Mouse (Mus musculus): ENCODE measurements around the gene Arid3a. TPM values are rescaled to one million over a fixed set of nuclear protein-coding genes. Genes with fewer than 3 reads are reported as not detected.

Arid3a gene
- polyA plus RNA-seq, 1 experiment from 2014 or later: 5.3 TPM

DNA sequence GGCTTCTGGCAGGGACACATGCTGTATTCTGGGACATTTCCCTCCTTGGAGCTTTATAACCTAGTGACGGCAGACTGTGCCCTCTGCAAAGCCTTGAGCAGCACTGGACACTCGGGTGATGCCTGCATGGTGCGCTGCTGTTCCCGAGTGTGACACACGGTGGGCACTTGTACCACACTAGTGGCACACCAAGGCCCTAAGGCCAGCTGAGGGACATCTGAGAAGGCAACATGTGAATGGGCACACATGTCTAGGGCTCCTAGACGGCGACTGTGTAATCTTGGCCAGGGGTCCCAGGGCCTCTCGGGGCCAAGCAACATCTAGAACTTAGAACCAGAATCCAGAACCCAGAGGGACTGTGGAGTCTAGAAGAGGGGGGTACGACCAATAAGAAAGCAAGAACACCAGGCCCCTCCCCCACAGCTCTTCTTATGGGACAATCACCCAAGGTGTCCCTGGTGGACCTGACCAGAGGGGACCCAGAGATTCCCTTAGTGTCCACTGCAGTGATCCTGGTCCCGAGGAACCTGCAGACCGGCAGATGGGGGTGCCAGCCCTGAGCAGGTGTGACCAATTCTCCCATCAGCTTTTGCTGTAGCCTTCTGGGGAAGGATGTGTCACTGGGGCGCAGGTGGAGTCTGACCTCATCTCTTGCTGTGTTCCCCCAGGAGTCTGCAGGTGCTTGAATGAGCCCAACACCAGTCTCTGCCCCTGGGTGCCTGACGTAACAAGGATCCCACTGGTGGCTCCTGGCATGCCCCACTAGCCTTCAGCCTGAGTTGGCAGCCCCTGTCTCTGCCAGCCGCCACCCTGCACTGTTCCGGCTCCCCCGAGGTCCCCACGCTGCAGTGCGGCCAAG lies 3.4 kb downstream of the Arid3a start:
- ATAC-seq (ENCODE audit: insufficient number of reproducible peaks, insufficient read depth, low FRiP score, low TSS enrichment, low read depth): no peak
- Histone ChIP-seq H3K4me3 (peak overlapping the region; percentile 95; the same call in 1 of the 2 replicates), H3K9ac (peak overlapping the region; percentile 96), H3K4me1 (peaks cover 61% of the 10 kb centered on the region), H3K9me3 (no peaks in the 10 kb centered on the region), H3K4me2 (peak overlapping the region; percentile 89; the same call in 1 of the 2 replicates), H3K27me3 (no peaks in the 10 kb centered on the region), H3K27ac (no peak overlapping the region; the same call in 1 of the 2 replicates), H3K36me3 (peaks cover 43% of the 10 kb centered on the region)
- WGBS: 89% methylated on average over 18 of the region's 18 CpGs

DNA sequence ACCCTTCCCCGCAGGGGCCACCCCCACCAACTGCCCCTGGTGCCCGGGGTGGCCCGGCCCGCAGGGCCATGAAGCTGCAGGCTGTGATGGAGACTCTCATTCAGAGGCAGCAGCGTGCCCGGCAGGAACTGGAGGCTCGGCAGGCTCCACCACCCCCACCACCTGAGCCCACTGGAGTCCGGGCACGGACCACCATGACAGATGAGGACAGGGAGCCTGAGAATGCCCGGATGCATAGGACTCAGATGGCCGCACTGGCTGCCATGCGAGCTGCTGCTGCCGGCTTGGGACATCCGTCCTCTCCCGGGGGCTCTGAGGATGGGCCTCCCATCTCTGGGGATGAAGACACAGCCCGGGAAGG lies 4.0 kb downstream of the Arid3a start:
- Histone ChIP-seq H3K9me3 (no peaks in the 10 kb centered on the region), H3K4me2 (no peak overlapping the region), H3K4me3 (no peak overlapping the region), H3K27me3 (no peaks in the 10 kb centered on the region), H3K9ac (peak overlapping the region; percentile 16; the same call in 1 of the 2 replicates), H3K27ac (no peak overlapping the region), H3K4me1 (peaks cover 62% of the 10 kb centered on the region), H3K36me3 (peaks cover 46% of the 10 kb centered on the region)
- WGBS: 86% methylated on average over 16 of the region's 16 CpGs
- no peak for ATAC-seq (ENCODE audit: insufficient number of reproducible peaks, insufficient read depth, low FRiP score, low TSS enrichment, low read depth)

- no peak overlapping the region for H3K4me2 ChIP-seq
- H3K9ac ChIP-seq: peak overlapping the region; percentile 58; the same call in 1 of the 2 replicates
- no peak overlapping the region for H3K27ac ChIP-seq
- H3K27me3 ChIP-seq: no peaks in the 10 kb centered on the region
- H3K9me3 ChIP-seq: no peaks in the 10 kb centered on the region
- H3K36me3 ChIP-seq: peaks cover 46% of the 10 kb centered on the region
- no peak for ATAC-seq (ENCODE audit: insufficient number of reproducible peaks, insufficient read depth, low FRiP score, low TSS enrichment, low read depth)
- 82% methylated on average over 9 of the region's 9 CpGs for WGBS
- H3K4me1 ChIP-seq: peaks cover 63% of the 10 kb centered on the region
- no peak overlapping the region for H3K4me3 ChIP-seq
Observed at GRCm38 (mm10) chr10:79931797-79932196, 5.0 kb downstream of the Arid3a start.

DNA sequence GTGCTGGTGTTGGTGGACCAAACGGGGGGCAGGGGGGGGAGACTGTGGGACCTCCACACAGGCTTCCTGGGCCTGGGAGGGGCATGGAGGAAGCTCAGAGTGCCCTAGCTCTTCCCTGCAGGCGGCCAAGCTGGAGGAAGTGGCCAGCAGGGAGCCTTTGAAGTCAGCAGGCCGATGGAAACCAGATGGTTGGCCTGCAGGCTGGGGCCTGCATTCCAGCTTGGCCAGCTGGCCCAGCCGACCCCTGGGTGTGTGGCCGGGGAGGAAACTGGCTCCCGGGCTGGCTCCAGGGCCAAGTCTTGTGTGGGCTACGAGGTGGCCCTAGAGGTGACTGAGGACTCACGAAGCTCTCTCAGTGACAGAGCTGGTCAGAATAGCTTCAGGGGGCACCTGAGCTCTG lies 5.9 kb downstream of the Arid3a start:
- Histone ChIP-seq H3K36me3 (peaks cover 53% of the 10 kb centered on the region), H3K27me3 (no peaks in the 10 kb centered on the region), H3K4me3 (no peak overlapping the region), H3K9me3 (no peaks in the 10 kb centered on the region), H3K4me1 (peaks cover 70% of the 10 kb centered on the region), H3K27ac (peak overlapping the region; percentile 62), H3K9ac (peak overlapping the region; percentile 58; the same call in 1 of the 2 replicates), H3K4me2 (0 out of 2 replicates have a peak overlapping the region, but pooled peaks have one; percentile 18)
- 25% methylated on average over 8 of the region's 8 CpGs for whole genome bisulfite sequencing
- ATAC-seq (ENCODE audit: insufficient number of reproducible peaks, insufficient read depth, low FRiP score, low TSS enrichment, low read depth): no peak

DNA sequence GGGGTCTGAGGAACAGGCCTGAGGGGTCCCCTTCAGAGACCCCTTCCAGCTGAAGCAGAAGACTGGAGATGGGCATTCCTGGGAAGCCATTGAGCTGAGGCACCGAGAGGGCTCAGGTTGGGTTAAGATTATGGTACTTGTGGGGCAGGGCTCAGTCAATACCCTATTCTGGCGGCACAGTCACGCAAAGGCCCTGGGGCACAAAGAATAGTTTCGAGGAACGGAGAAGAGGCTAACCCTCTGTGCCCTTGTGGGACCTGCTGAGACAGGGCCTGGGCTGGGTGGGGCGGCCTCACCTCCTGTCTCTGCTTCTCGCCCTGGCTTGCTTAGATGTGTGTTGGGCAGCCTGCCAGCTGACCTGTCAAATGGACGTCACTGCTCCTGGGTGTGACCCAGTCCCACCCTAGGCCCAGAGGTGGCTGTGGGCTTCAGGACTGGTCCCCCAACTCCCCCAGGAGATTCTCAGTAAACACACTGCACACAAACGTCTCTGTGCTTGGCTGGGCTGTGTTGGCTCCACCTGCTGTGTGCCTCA lies 6.4 kb downstream of the Arid3a start:
- Histone ChIP-seq H3K4me1 (peaks cover 75% of the 10 kb centered on the region), H3K9ac (peak overlapping the region; percentile 58; the same call in 1 of the 2 replicates), H3K36me3 (peaks cover 58% of the 10 kb centered on the region), H3K9me3 (no peaks in the 10 kb centered on the region), H3K4me2 (0 out of 2 replicates have a peak overlapping the region, but pooled peaks have one; percentile 18), H3K27me3 (no peaks in the 10 kb centered on the region), H3K4me3 (no peak overlapping the region), H3K27ac (peak overlapping the region; percentile 62; the same call in 1 of the 2 replicates)
- 44% methylated on average over 9 of the region's 9 CpGs for WGBS
- no peak for ATAC-seq (ENCODE audit: insufficient number of reproducible peaks, insufficient read depth, low FRiP score, low TSS enrichment, low read depth)

GRCm38 (mm10) chr10:79933861-79934260 lies 7.0 kb downstream of the Arid3a start:
- no peaks in the 10 kb centered on the region for H3K27me3 ChIP-seq
- peaks cover 58% of the 10 kb centered on the region for H3K36me3 ChIP-seq
- no peak overlapping the region for H3K4me2 ChIP-seq
- no peaks in the 10 kb centered on the region for H3K9me3 ChIP-seq
- no peak for ATAC-seq (ENCODE audit: insufficient number of reproducible peaks, insufficient read depth, low FRiP score, low TSS enrichment, low read depth)
- H3K9ac ChIP-seq: no peak overlapping the region; the same call in 1 of the 2 replicates
- WGBS: 59% methylated on average over 6 of the region's 6 CpGs
- peak overlapping the region; percentile 49 for H3K27ac ChIP-seq
- H3K4me1 ChIP-seq: peaks cover 74% of the 10 kb centered on the region
- no peak overlapping the region for H3K4me3 ChIP-seq

DNA sequence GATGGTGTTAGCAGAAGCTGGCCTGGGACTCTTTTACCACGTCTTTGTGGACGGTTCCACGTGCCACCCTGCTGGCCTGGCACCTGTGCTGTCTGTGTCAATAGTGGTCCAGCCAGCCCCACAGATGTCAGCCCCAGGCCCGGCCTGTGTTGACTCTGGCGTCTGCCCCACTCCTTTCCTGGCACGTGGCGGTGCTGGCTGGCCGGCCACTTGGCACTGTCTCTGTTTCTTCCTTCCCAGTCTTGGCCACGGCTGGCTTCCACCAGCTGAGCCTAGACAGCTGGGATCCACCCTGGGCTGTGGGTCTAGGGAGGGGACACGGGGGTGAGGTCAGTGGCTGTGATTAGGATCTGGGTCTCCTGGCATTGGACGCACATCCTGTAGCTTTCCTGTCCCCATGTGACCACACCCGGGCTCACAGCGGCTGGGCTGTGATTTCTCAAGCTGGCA lies 7.5 kb downstream of the Arid3a start:
- 65% methylated on average over 13 of the region's 13 CpGs for WGBS
- Histone ChIP-seq H3K9ac (no peak overlapping the region), H3K27ac (peak overlapping the region; percentile 49)

GRCm38 (mm10) chr10:79934794-79935569 lies 8.1 kb downstream of the Arid3a start:
- Histone ChIP-seq H3K27me3 (no peaks in the 10 kb centered on the region), H3K4me1 (peaks cover 66% of the 10 kb centered on the region), H3K9me3 (no peaks in the 10 kb centered on the region), H3K4me2 (no peak overlapping the region), H3K9ac (no peak overlapping the region), H3K27ac (peak overlapping the region; percentile 49; the same call in 1 of the 2 replicates), H3K4me3 (no peak overlapping the region), H3K36me3 (peaks cover 65% of the 10 kb centered on the region)
- 84% methylated on average over 16 of the region's 16 CpGs for WGBS
- ATAC-seq (ENCODE audit: insufficient number of reproducible peaks, insufficient read depth, low FRiP score, low TSS enrichment, low read depth): no peak

More for the DNA sequence above, 7.5 kb downstream of the Arid3a start:
- Histone ChIP-seq H3K4me1 (peaks cover 73% of the 10 kb centered on the region), H3K36me3 (peaks cover 58% of the 10 kb centered on the region), H3K4me2 (no peak overlapping the region), H3K9me3 (no peaks in the 10 kb centered on the region), H3K4me3 (no peak overlapping the region), H3K27me3 (no peaks in the 10 kb centered on the region)
- ATAC-seq (ENCODE audit: insufficient number of reproducible peaks, insufficient read depth, low FRiP score, low TSS enrichment, low read depth): no peak

GRCm38 (mm10) chr10:79936284-79936910 lies 9.6 kb downstream of the Arid3a start:
- Histone ChIP-seq H3K36me3 (peaks cover 70% of the 10 kb centered on the region), H3K27me3 (no peaks in the 10 kb centered on the region), H3K4me2 (peak overlapping the region; percentile 1; the same call in 1 of the 2 replicates), H3K4me1 (peaks cover 65% of the 10 kb centered on the region), H3K27ac (peak overlapping the region; percentile 35), H3K4me3 (no peak overlapping the region), H3K9ac (0 out of 2 replicates have a peak overlapping the region, but pooled peaks have one; percentile 21), H3K9me3 (no peaks in the 10 kb centered on the region)
- no peak for ATAC-seq (ENCODE audit: insufficient number of reproducible peaks, insufficient read depth, low FRiP score, low TSS enrichment, low read depth)
- WGBS: 56% methylated on average over 10 of the region's 10 CpGs

- WGBS: 68% methylated on average over 27 of the region's 27 CpGs
- Histone ChIP-seq H3K4me1 (peaks cover 61% of the 10 kb centered on the region), H3K9ac (0 out of 2 replicates have a peak overlapping the region, but pooled peaks have one; percentile 27), H3K9me3 (no peaks in the 10 kb centered on the region), H3K27me3 (no peaks in the 10 kb centered on the region), H3K4me2 (peak overlapping the region; percentile 1; the same call in 1 of the 2 replicates), H3K27ac (peak overlapping the region; percentile 35), H3K36me3 (peaks cover 70% of the 10 kb centered on the region), H3K4me3 (no peak overlapping the region)
- ATAC-seq (ENCODE audit: insufficient number of reproducible peaks, insufficient read depth, low FRiP score, low TSS enrichment, low read depth): no peak
Observed at GRCm38 (mm10) chr10:79936911-79937441, 10.1 kb downstream of the Arid3a start.

Measured in embryonic facial prominence, embryonic 13.5 days (tissue).